Mouse (Mus musculus) gastrocnemius, postnatal 10 days (tissue): ENCODE data around the gene Mettl23. TPM values are rescaled to one million over a fixed set of nuclear protein-coding genes. Genes with fewer than 3 reads are reported as not detected.

ENCODE experiments used
- DNase-seq: peaks from one replicate; pipeline ENCODE4 v3.0.0; 2021; ENCODE audit warnings: mixed read lengths
- long read RNA-seq, 2 experiments: library from polyadenylated mRNA; stranded (forward); transcript quantifications; one replicate each; pipeline ENCODE4 v2.0.0; 2021
- total RNA-seq, 2 experiments: library from RNA; stranded (reverse); gene quantifications; 2 replicates each; pipeline ENCODE4 v1.2.3; 2021

Gene Mettl23
- 10 to 100 TPM; 28.4 to 32.5 TPM for total RNA-seq
- long read RNA-seq, experiment 1, transcript Mettl23-201 (5 exons, 1,276 nt) = major isoform, 22 of 35 reads
- long read RNA-seq, experiment 1, partial matches to known transcripts = 3 of 35 reads
- long read RNA-seq, experiment 1, other reads (novel, unspliced or antisense) = 6 of 35 reads
- long read RNA-seq, experiment 2, transcript Mettl23-201 (5 exons, 1,276 nt) = major isoform, 20 of 27 reads
- long read RNA-seq, experiment 2, partial matches to known transcripts = 5 of 27 reads
- long read RNA-seq, experiment 2, other reads (novel, unspliced or antisense) = 2 of 27 reads

DNA sequence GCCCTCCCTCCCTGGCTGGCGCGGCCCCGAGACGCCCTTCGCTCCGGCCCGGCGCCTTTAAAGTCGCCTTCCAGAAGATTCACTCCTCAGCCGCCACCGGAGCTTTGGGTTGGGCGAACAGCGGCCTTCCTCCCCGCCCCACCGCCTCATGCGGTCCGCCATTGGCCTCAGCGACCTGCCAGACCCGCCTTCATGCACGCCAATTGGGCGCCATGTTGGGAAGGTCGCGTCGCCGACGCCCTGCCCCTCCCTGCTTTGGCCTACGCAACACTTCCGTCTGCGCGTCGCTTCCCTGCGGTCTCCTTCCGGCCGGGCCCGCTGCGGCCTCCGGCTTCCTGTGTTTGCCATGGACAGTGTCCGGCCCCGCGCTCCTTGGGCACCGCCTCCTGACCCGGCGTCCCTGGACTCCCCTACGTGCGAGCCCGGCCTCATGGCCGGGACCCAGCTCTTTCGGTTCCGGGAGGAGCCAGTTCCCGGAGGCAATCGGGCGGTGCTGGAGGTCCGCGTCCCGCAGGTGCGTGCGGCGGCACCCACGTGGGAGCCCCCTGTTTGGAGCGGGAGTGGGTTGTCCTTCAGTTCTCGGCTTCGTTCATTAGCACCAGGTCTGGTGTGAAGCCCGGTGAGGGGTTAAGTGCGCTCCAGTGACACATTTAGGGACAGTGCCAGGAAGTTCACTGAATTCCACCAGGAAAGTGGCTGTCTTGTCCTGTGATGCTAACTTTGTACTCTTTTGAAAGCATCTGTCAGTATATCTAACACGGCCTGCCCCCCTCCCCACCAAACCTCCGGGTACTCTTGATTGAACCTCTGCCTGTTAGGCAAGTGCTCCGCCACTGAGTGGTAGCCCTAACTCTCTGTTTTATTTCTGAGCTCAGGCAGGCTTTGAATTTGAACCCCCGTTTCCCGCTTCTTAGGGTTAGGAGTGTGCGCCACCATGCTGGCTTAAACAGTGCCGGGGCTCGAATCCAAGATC, at the start of gene Mettl23, which contains the start of gene Jmjd6:
TSS of gene Mettl23 (plus strand) at position 18 of the 973 bp plus-strand sequence.
TSS of gene Jmjd6 (minus strand) at position 189 of the 973 bp plus-strand sequence.
- DNase-seq = peak; percentile 95

GRCm38 (mm10) chr11:116799364-116799763, 43.7 kb upstream of the Mettl23 start:
- no peak for DNase-seq

- no peak for DNase-seq
Observed at GRCm38 (mm10) chr11:116801106-116801505, 42.0 kb upstream of the Mettl23 start.

GRCm38 (mm10) chr11:116802709-116803108, 40.4 kb upstream of the Mettl23 start:
- DNase-seq = no peak

DNA sequence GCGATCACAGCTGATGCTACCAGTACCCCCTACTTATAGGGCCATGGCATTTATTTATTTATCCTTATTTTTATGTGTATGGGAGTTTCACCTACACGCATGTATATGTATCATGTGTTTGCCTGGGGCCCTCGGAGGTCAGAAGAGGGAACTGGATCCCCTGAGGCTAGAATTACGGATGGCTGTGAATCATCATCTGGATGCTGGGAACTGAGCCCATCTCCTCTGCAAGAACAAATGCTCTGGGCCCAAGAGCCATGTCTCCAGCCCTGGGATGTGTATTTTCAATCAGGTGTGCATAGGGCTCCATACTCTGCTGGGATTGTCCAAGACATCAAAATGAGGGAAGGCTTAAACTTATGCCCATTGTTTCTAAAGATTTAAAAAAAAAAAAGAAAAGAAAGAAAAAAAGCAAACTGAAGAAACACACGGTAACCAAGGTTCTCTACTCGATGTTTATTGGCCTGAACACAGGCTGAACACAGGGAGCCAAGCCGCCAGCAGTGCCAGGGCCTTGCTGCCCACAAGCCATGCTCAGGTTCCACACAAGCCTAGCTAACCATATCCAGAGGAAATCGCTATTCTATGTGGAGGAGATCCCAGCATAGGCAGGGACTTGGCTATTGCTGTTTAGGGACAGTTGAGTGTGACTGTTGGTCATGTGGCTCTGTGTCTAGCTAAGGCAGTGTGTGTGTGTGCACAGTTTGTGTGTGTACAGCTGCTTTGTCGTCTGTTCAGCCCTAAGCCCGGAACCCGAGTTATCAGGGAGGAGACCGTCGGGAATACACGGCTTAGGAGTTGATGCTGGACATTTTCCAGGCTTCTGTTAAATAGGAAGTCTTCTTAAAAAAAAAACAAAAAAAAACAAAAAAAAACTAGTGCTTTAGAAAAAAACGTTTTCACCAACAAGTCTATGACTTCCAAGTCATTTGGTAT, 36.7 kb upstream of the Mettl23 start:
- no peak for DNase-seq

- no peak for DNase-seq
Observed at GRCm38 (mm10) chr11:116807116-116807515, 36.0 kb upstream of the Mettl23 start.

DNA sequence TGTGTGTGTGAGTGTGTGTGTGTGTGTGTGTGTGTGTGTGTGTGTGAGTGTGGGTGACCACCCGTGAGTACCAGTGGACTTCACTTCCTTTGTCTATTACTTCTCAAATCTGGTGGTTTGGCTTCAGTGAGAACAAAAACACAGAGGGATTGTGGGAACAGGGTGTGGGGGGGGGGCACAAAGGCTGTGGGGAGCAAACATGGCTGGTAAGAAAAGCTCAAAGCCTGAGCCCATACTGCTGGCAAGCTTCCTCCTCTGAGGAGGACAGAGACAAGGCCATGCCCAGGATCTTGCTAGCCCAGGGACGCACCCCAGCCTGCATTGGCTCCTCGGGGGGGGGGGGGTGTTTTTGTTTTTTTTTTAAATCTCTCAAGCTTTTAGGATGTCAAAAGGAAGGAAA, 35.6 kb upstream of the Mettl23 start:
- no peak for DNase-seq

GRCm38 (mm10) chr11:116807938-116808606, 35.0 kb upstream of the Mettl23 start:
- DNase-seq = peak; percentile 86

- DNase-seq = no peak
Observed at GRCm38 (mm10) chr11:116808811-116809395, 34.2 kb upstream of the Mettl23 start.

GRCm38 (mm10) chr11:116809520-116809919, 33.6 kb upstream of the Mettl23 start:
- DNase-seq = no peak

GRCm38 (mm10) chr11:116810528-116810927, 32.5 kb upstream of the Mettl23 start:
- DNase-seq = no peak

- DNase-seq = peak; percentile 57
Observed at GRCm38 (mm10) chr11:116810983-116811901, 31.8 kb upstream of the Mettl23 start.

DNA sequence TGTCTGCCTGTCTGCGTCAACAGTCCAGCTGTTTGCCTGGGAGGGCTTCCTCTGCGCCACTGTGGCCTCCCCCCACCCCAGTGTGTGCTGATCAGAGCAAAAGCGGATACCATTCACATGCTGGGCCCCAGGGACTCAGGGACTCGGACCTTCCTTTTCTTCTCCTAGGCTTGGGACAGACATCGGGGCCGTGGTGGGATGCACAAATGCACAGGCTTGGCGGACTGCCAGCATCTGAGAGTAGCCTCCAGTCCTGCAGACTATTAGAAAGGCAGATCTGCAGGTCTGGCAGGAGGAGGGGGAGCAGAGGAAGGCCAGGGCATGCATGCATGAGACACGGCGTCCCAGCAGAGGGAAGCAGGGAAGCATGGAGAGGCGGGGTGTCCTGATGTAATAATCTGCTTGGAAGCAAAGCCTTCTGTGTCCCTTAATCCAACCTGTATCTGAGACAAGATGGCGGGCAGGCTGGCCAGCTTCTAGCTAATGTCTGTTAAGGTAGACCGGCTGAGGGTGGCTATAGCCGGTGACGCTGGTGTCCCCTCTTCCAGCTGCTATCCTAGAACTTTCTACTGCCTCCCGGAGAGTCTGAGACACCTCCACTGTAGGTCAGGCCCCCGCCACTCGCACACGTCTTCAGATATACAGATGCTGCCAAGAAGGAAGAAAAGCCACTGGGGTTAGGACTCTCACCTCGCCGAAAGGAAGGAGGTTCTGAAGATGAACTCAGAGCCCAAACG, 30.1 kb upstream of the Mettl23 start:
- DNase-seq = no peak

DNA sequence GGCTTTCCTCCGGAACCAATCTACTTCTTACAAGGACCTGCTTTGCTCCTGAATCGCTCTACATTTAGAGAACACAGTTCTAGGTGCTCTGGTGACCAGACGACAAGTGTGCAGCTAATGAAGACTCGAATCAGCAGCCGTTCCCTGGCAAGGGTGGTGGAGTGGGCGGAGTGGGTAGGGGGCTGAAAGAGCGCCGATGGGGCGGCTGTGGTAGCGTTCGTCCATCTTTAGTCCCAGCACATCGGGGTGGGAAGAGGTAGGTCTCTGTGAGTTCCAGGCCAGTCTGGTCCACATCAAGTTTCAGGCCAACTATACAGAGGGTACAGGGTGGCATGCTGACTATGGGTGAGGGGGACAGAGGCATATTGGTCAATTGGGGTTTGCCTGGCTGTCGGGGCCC, 29.5 kb upstream of the Mettl23 start:
- no peak for DNase-seq

- peak; percentile 77 for DNase-seq
Observed at GRCm38 (mm10) chr11:116814076-116814883, 28.8 kb upstream of the Mettl23 start.

DNA sequence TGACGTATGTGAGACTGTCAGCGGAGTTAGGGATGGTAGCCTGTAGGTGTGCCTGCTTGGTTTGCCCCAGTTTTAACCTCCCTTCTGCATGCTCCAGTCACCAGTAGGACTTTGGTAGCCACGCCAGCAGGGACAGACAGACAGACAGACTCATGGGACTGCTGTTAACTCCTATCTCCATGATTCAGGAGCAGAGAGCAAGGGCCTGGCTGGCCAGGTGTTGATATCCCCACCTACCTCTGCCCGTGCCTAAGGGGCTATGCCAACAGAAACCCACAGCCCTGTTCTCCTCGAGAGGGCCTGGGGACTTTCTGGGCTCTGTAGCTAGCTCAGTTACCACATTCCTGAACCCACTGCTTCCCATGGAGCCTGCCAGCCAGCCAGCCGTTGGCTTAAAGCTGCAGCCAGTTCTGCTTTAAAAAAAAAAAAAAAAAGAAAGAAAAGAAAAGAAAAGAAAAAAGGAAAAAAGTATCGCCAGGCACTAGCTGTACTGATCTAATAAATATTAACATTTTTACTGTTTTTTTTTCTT, 28.1 kb upstream of the Mettl23 start:
- no peak for DNase-seq

DNA sequence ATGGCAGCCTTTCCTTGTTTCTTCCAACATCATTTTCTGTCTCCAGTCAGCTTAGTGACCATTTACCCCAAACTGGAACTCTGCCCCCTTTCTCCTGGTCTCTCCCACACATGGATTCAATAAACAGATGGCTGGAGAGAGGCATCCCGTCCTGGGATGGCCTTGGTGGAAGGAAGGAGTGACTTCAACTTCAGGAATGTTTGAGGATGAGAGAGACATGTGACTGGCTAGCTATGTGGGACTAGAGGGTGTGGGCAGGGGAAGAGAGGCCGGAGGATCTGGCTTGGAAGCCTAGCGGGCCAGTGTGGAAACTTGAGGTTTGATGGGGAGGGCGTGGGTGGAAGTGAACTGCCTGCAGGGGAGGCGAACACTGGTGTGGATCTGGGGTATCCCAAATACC, 26.3 kb upstream of the Mettl23 start:
- no peak for DNase-seq

GRCm38 (mm10) chr11:116817567-116817966, 25.5 kb upstream of the Mettl23 start:
- no peak for DNase-seq
